Mouse (Mus musculus) E14TG2a.4 (cell line): Measurements from ENCODE around the gene Nfe2l1.

Experiments used
- CTCF ChIP-seq: conservative IDR thresholded peaks from 2 replicates; pipeline ENCODE4 v1.5.1; 2014; ENCODE audit warnings: low read length
- POU5F1 ChIP-seq: IDR thresholded peaks from 2 replicates; pipeline ENCODE4 v1.6.1; 2014; ENCODE audit warnings: low read length, borderline replicate concordance

DNA sequence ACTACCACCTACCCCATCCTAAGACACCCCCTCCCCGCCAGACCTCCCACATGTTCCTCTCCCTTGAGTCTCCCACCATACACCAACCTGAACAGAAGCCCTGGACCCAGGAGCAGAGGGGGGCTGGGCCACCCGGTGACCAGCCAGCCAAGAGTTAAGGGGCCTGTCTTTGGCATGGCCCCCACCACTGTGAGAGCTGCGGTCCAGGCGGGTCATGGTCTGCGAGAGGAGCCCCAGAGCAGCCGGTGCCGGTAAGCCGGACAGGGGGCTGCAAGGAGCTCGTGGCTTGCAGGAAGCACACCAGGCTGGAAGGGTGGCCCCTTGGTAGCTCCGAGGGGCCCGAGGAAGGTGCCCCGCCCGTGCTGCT is 6.3 kb downstream of the Nfe2l1 start:
- TF ChIP-seq CTCF (no peak), POU5F1 (no peak)
